Mouse (Mus musculus): ENCODE measurements around the gene Tefm. TPM values are rescaled to one million over a fixed set of nuclear protein-coding genes. Genes with fewer than 3 reads are reported as not detected.

Tefm gene
- polyA plus RNA-seq, 1 experiment = 6.8 TPM

DNA sequence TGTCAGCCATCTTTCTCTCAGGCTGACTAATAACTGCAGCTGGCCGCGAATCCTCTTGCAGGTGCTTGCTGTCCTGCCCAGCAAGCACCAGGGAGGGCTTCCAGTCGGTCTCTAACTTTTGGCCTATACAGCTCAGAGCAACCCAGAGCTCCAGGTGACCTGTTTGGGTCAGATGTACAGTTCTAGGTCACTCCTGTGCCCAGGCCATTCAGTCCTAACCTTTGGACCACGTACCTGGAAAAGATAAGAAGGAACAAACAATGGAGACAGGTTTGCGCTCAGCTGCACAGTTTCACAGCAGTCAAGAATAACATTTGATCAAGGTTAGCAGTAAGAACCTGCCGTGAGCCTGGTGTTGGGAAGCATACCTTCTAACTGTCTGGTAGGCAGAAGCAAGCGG lies 17.0 kb upstream of the Tefm start:
- Histone ChIP-seq H3K27me3 (ENCODE audit: control insufficient read depth, insufficient read depth, low read length) (peaks cover 7% of the 10 kb centered on the region; the same call in 1 of the 2 replicates), H3K4me1 (replicated peaks; ENCODE audit: control insufficient read depth, insufficient read depth, low read length) (peaks cover 5% of the 10 kb centered on the region; the same call in 1 of the 2 replicates), H3K36me3 (ENCODE audit: control insufficient read depth, insufficient read depth, low read length) (no peaks in the 10 kb centered on the region), H3K4me3 (ENCODE audit: control insufficient read depth, insufficient read depth, low read length) (no peak overlapping the region), H3K27ac (ENCODE audit: control insufficient read depth, insufficient read depth, low read length) (no peak overlapping the region)
- 93% methylated on average over 7 of the region's 7 CpGs for WGBS
- TF ChIP-seq CTCF (IDR thresholded peaks at IDR 0.05; ENCODE audit: borderline replicate concordance, control insufficient read depth, extremely low read depth, insufficient read depth, low read length, poor library complexity) = no peak
- DNase-seq = no peak

DNA sequence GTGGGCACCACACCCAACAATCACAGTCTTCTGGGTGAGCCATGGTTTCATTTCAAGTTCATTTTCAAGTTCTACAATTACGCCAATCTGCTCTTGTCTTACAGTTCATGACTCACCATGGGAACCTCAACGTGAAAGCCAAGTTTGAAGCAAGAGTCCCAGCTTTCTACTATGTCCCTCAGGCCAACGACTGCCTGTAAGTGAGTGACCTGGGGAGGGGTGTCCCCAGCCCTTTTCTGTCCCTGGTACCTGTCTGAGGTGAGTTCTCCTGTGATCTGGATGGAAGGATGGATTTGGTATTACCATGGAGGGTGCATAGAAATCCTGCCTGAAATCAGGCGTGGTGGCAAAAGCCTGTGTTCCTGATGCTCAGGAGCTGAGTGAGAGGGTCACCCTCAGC lies 14.9 kb upstream of the Tefm start:
- Histone ChIP-seq H3K27me3 (ENCODE audit: control insufficient read depth, insufficient read depth, low read length) (peaks cover 8% of the 10 kb centered on the region; the same call in 1 of the 2 replicates), H3K4me1 (replicated peaks; ENCODE audit: control insufficient read depth, insufficient read depth, low read length) (peaks cover 6% of the 10 kb centered on the region; the same call in 1 of the 2 replicates), H3K27ac (ENCODE audit: control insufficient read depth, insufficient read depth, low read length) (no peak overlapping the region), H3K4me3 (ENCODE audit: control insufficient read depth, insufficient read depth, low read length) (no peak overlapping the region), H3K36me3 (ENCODE audit: control insufficient read depth, insufficient read depth, low read length) (no peaks in the 10 kb centered on the region)
- no peak for DNase-seq
- TF ChIP-seq CTCF (IDR thresholded peaks at IDR 0.05; ENCODE audit: borderline replicate concordance, control insufficient read depth, extremely low read depth, insufficient read depth, low read length, poor library complexity) = no peak
- TF ChIP-seq POLR2A (IDR thresholded peaks at IDR 0.05; ENCODE audit: control insufficient read depth, extremely low read depth, insufficient read depth, low read length, poor library complexity) = no peak
- 88% methylated on average over 4 of the region's 4 CpGs for WGBS

DNA sequence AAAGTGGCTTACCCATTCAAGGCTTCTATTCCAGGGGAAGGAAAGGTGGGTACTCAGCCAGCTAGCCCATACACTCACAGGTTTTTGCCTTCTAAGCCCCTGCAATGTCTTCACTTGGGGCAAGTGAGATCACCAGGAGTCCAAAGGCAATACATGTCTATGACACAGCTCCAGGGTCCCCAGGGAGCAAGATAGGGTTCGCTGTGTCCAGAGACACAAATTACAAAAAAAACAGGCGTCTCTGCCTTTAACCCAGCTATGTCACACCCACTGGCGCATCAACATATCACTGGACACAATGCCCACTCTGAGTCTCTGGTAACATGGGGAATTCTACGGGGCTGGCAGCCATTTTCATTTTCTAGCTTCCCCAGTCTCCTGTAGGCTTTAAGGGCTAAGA lies 14.0 kb upstream of the Tefm start:
- no peak for TF ChIP-seq CTCF (IDR thresholded peaks at IDR 0.05; ENCODE audit: borderline replicate concordance, control insufficient read depth, extremely low read depth, insufficient read depth, low read length, poor library complexity)
- no peak for TF ChIP-seq POLR2A (IDR thresholded peaks at IDR 0.05; ENCODE audit: control insufficient read depth, extremely low read depth, insufficient read depth, low read length, poor library complexity)
- H3K27me3 ChIP-seq (ENCODE audit: control insufficient read depth, insufficient read depth, low read length) = peaks cover 8% of the 10 kb centered on the region; the same call in 1 of the 2 replicates
- no peak overlapping the region for H3K27ac ChIP-seq (ENCODE audit: control insufficient read depth, insufficient read depth, low read length)
- H3K4me1 ChIP-seq (replicated peaks; ENCODE audit: control insufficient read depth, insufficient read depth, low read length) = peaks cover 6% of the 10 kb centered on the region; the same call in 1 of the 2 replicates
- 93% methylated on average over 4 of the region's 4 CpGs for WGBS
- no peak for DNase-seq
- no peak overlapping the region for H3K4me3 ChIP-seq (ENCODE audit: control insufficient read depth, insufficient read depth, low read length)
- H3K36me3 ChIP-seq (ENCODE audit: control insufficient read depth, insufficient read depth, low read length) = no peaks in the 10 kb centered on the region

DNA sequence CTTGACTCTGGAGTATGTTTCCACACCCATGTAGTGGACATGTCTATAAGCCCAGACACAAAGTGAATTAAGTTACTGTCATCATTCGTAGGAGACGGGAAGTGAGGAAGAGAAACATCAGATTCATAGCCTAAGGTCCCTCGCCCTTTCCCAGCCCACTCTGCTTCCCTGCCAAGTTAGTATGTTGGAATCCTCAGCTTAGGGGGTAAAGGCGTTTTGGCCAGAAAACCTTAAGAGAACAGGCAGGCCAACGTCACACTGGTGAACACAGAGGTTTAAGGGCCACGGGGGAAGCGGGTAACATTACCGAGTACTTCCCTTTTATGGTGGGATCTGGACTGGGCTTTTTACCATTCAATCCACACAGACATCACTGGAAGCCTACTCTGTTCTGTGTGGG lies 13.6 kb upstream of the Tefm start:
- Histone ChIP-seq H3K27ac (ENCODE audit: control insufficient read depth, insufficient read depth, low read length) (no peak overlapping the region), H3K27me3 (ENCODE audit: control insufficient read depth, insufficient read depth, low read length) (peaks cover 8% of the 10 kb centered on the region; the same call in 1 of the 2 replicates), H3K36me3 (ENCODE audit: control insufficient read depth, insufficient read depth, low read length) (no peaks in the 10 kb centered on the region), H3K4me1 (replicated peaks; ENCODE audit: control insufficient read depth, insufficient read depth, low read length) (peaks cover 6% of the 10 kb centered on the region; the same call in 1 of the 2 replicates), H3K4me3 (ENCODE audit: control insufficient read depth, insufficient read depth, low read length) (no peak overlapping the region)
- no peak for TF ChIP-seq POLR2A (IDR thresholded peaks at IDR 0.05; ENCODE audit: control insufficient read depth, extremely low read depth, insufficient read depth, low read length, poor library complexity)
- TF ChIP-seq CTCF (IDR thresholded peaks at IDR 0.05; ENCODE audit: borderline replicate concordance, control insufficient read depth, extremely low read depth, insufficient read depth, low read length, poor library complexity) = no peak
- WGBS = 69% methylated on average over 8 of the region's 8 CpGs
- DNase-seq = no peak

DNA sequence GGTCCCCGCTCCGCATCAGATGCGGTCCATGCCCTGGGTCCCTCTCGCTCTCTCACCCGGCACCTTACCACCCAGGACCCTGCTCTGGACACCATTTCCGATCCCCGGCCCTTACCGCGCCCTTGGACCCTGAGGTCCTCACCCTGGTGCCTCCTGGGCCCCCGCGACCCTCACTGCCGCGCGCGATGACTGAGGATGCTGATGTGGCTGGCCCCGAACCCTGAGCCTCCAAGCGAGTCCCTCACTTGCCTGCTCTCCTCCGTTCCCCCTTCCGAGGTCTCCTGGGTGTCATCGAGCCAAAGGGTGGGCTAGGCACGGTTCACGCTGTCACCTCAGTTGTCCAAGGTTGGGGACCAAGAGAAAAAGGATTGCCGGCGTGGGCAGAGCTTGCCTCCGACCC lies 12.5 kb upstream of the Tefm start:
- H3K27me3 ChIP-seq (ENCODE audit: control insufficient read depth, insufficient read depth, low read length) = peaks cover 8% of the 10 kb centered on the region; the same call in 1 of the 2 replicates

DNA sequence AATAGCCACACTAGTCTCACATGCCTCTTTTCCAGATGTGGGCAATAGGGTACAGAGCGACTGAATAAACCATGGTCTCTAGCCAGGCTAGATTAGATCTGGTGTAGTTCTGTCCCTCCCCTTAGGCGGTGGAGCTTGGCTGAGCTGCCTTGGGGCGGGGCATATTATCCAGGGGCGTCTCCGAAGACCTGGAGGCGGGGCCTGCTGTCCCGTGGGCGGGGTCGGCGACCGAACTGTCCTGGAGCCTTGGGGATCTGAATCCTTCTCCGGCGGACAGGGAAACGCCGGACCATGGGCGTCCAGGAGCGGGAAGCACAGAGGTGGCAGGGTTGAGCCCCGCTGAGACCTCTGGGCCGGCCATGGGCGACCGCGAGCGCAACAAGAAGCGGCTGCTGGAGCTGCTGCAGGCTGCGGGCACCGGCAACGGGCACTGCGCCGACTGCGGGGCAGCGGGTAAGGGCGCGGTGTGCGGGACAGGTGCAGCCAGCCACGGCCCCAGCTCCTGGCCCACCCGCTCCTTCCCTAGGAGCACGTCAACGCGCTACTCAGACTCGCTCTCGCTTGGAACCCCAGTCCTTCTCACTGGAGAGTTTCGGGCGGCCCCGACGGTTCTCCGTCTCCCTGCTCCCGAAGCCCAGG lies 12.0 kb upstream of the Tefm start, which contains the start of gene Adap2:
Gene Adap2, plus strand, starts transcription at position 249 of the 639 bp plus-strand sequence.
- peaks cover 8% of the 10 kb centered on the region; the same call in 1 of the 2 replicates for H3K27me3 ChIP-seq (ENCODE audit: control insufficient read depth, insufficient read depth, low read length)
- H3K36me3 ChIP-seq (ENCODE audit: control insufficient read depth, insufficient read depth, low read length) = no peaks in the 10 kb centered on the region
- H3K27ac ChIP-seq (ENCODE audit: control insufficient read depth, insufficient read depth, low read length) = no peak within 1 kb of the TSS
- 1% methylated on average over 47 of the region's 47 CpGs for WGBS
- H3K4me3 ChIP-seq (ENCODE audit: control insufficient read depth, insufficient read depth, low read length) = peak within 1 kb of the TSS; percentile 65
- peak; percentile 86 for DNase-seq
- TF ChIP-seq CTCF (IDR thresholded peaks at IDR 0.05; ENCODE audit: borderline replicate concordance, control insufficient read depth, extremely low read depth, insufficient read depth, low read length, poor library complexity) (no peak; the same call in 1 of the 2 replicates), POLR2A (IDR thresholded peaks at IDR 0.05; ENCODE audit: control insufficient read depth, extremely low read depth, insufficient read depth, low read length, poor library complexity) (0 out of 2 replicates have a peak, but pooled peaks have one; percentile 9)
- H3K4me1 ChIP-seq (replicated peaks; ENCODE audit: control insufficient read depth, insufficient read depth, low read length) = peaks cover 6% of the 10 kb centered on the region; the same call in 1 of the 2 replicates

More for the DNA sequence above, 12.5 kb upstream of the Tefm start:
- Histone ChIP-seq H3K4me1 (replicated peaks; ENCODE audit: control insufficient read depth, insufficient read depth, low read length) (peaks cover 6% of the 10 kb centered on the region; the same call in 1 of the 2 replicates), H3K36me3 (ENCODE audit: control insufficient read depth, insufficient read depth, low read length) (no peaks in the 10 kb centered on the region), H3K27ac (ENCODE audit: control insufficient read depth, insufficient read depth, low read length) (no peak overlapping the region), H3K4me3 (ENCODE audit: control insufficient read depth, insufficient read depth, low read length) (peak overlapping the region; percentile 65)
- WGBS = 48% methylated on average over 25 of the region's 25 CpGs
- no peak for DNase-seq
- TF ChIP-seq CTCF (IDR thresholded peaks at IDR 0.05; ENCODE audit: borderline replicate concordance, control insufficient read depth, extremely low read depth, insufficient read depth, low read length, poor library complexity) (no peak), POLR2A (IDR thresholded peaks at IDR 0.05; ENCODE audit: control insufficient read depth, extremely low read depth, insufficient read depth, low read length, poor library complexity) (0 out of 2 replicates have a peak, but pooled peaks have one; percentile 4)
